Mouse (Mus musculus): ENCODE data around the gene Acta1. TPM values are rescaled to one million over a fixed set of nuclear protein-coding genes. Genes with fewer than 3 reads are reported as not detected.

The Acta1 gene
- total RNA-seq, 2 experiments from 2014 or later = 6.4 to 7.6 TPM

GRCm38 (mm10) chr8:123844341-123844740 lies 50.2 kb downstream of the Acta1 start:
- DNase-seq = no peak

- no peak for DNase-seq
Measured at GRCm38 (mm10) chr8:123842086-123842485, 52.5 kb downstream of the Acta1 start.

Other genes with a start within 250 kb of the Acta1 start
- 10 to 100 TPM; 36.0 to 45.7 TPM for gene Rhou, start 240.8 kb downstream of the Acta1 start, total RNA-seq (2021)
- gene Rab4a, start 88.8 kb downstream of the Acta1 start, total RNA-seq (2021) = 10 to 100 TPM; 42.3 to 42.8 TPM
- 10 to 100 TPM; 56.1 to 56.4 TPM for gene Ccsap, start 34.5 kb downstream of the Acta1 start, total RNA-seq (2021)
- 10 to 100 TPM; 21.8 to 22.2 TPM for gene Nup133, start 54.5 kb upstream of the Acta1 start, total RNA-seq (2021)
- 10 to 100 TPM; 18.5 to 18.8 TPM for gene Abcb10, start 88.4 kb upstream of the Acta1 start, total RNA-seq (2021)
- 10 to 100 TPM; 19.6 to 20.8 TPM for gene Taf5l, start 126.6 kb upstream of the Acta1 start, total RNA-seq (2021)
- gene Urb2, start 126.8 kb upstream of the Acta1 start, total RNA-seq (2021) = 10 to 100 TPM; 11.8 to 12.5 TPM

Measured in layer of hippocampus, postnatal 36 days (tissue).